Comparison of ENCODE assay signal across 19 mouse cellular contexts in the genomic region with DNA sequence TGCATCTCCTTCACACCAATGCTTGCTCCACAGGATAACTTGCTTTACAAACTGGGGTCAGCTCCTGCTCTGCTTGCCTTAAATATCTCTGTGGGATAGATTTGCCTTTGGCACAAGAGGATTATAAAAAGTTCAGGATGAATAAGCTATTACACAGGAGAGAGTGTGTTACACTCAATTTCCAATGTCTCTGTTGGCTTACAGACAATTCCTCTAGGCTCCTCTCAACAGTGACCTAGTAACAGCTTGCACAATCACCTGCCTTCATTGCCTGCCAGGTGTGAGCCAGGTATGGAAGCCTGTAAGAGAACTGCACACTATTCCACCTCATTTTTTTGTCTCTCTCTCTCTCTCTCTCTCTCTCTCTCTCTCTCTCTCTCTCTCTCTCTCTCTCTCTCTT.
DNase-seq lines count a peak whose midpoint lies in the region; ATAC-seq and TF ChIP-seq lines count a peak whose summit lies in the region.
"Had no signal": no experiment of that assay in that cellular context is flagged by ENCODE, and none has a peak within 500 bp of the region (broad histone marks: within the 10 kb centered on the region; RNA-seq: fewer than 3 reads in every experiment).

No protein-coding gene starts in this region.

- no peaks in the 10 kb centered on the region for H3K4me1 ChIP-seq in midbrain, postnatal 0 days (ENCODE audit: insufficient read depth, low read length)
- H3K4me1 ChIP-seq in midbrain, embryonic 13.5 days (replicated peaks): no peaks in the 10 kb centered on the region
- H3K4me1 ChIP-seq: embryonic facial prominence, embryonic 13.5 days; embryonic facial prominence, embryonic 15.5 days; forebrain, embryonic 13.5 days; forebrain, embryonic 15.5 days had no signal

- peak; percentile 21 to 37 for DNase-seq in cerebellum, postnatal 10 days
- DNase-seq in midbrain, postnatal 0 days (ENCODE audit: low spot score): peak; percentile 5
- DNase-seq in gonadal fat pad, adult 2 months (ENCODE audit: low read depth): peak; percentile 59
- DNase-seq in layer of hippocampus, postnatal 25 days (ENCODE audit: extremely low spot score in 1 of 2, low spot score in 1 of 2): no peak
- DNase-seq: adrenal gland, adult 2 months; adrenal gland, postnatal 10 days; adrenal gland, postnatal 25 days; cerebellum, adult 18-20 months; cerebellum, adult 9-11 months; cerebellum, postnatal 36 days; embryo, embryonic 11 days; forebrain, postnatal 0 days had no signal

- no peaks in the 10 kb centered on the region for H3K36me3 ChIP-seq in midbrain, postnatal 0 days (ENCODE audit: insufficient read depth, low read length)
- H3K36me3 ChIP-seq in midbrain, embryonic 13.5 days: no peaks in the 10 kb centered on the region
- H3K36me3 ChIP-seq: embryonic facial prominence, embryonic 13.5 days; embryonic facial prominence, embryonic 15.5 days; forebrain, embryonic 15.5 days had no signal

- no peaks in the 10 kb centered on the region for H3K9me3 ChIP-seq in midbrain, postnatal 0 days (ENCODE audit: low read length)
- no peaks in the 10 kb centered on the region for H3K9me3 ChIP-seq in midbrain, embryonic 13.5 days
- H3K9me3 ChIP-seq: embryonic facial prominence, embryonic 13.5 days; embryonic facial prominence, embryonic 15.5 days; forebrain, embryonic 13.5 days; forebrain, embryonic 15.5 days had no signal

- no peaks in the 10 kb centered on the region for H3K27me3 ChIP-seq in midbrain, postnatal 0 days (ENCODE audit: insufficient read depth, low read length)
- H3K27me3 ChIP-seq in midbrain, embryonic 13.5 days: no peaks in the 10 kb centered on the region
- H3K27me3 ChIP-seq: embryonic facial prominence, embryonic 13.5 days; embryonic facial prominence, embryonic 15.5 days; forebrain, embryonic 13.5 days; forebrain, embryonic 15.5 days had no signal

- no peak for TF ChIP-seq CTCF in midbrain, postnatal 0 days (IDR thresholded peaks at IDR 0.05)

- no peak overlapping the region for H3K4me2 ChIP-seq in midbrain, postnatal 0 days (ENCODE audit: low read depth, low read length, poor library complexity, severe bottlenecking)
- H3K4me2 ChIP-seq in midbrain, embryonic 13.5 days (replicated peaks): no peak overlapping the region
- H3K4me2 ChIP-seq: embryonic facial prominence, embryonic 13.5 days; embryonic facial prominence, embryonic 15.5 days; forebrain, embryonic 13.5 days; forebrain, embryonic 15.5 days had no signal

- H3K4me3 ChIP-seq in midbrain, postnatal 0 days (ENCODE audit: low read depth, low read length): no peak overlapping the region
- no peak overlapping the region for H3K4me3 ChIP-seq in midbrain, embryonic 13.5 days (replicated peaks)
- H3K4me3 ChIP-seq: embryonic facial prominence, embryonic 13.5 days; embryonic facial prominence, embryonic 15.5 days; erythroblast, embryonic 14.5 days; forebrain, embryonic 13.5 days; forebrain, embryonic 15.5 days had no signal

- no peak overlapping the region for H3K9ac ChIP-seq in midbrain, postnatal 0 days (replicated peaks; ENCODE audit: low read length, poor library complexity, severe bottlenecking)
- no peak overlapping the region for H3K9ac ChIP-seq in midbrain, embryonic 13.5 days (replicated peaks)
- H3K9ac ChIP-seq: embryonic facial prominence, embryonic 13.5 days; embryonic facial prominence, embryonic 15.5 days; forebrain, embryonic 13.5 days; forebrain, embryonic 15.5 days; forebrain, postnatal 0 days had no signal

- ATAC-seq in cerebellum, adult (ENCODE audit: insufficient number of reproducible peaks, low FRiP score, low TSS enrichment): no peak
- no peak for ATAC-seq in midbrain, postnatal 0 days (ENCODE audit: low FRiP score)
- no peak for ATAC-seq in midbrain, embryonic 13.5 days
- ATAC-seq: forebrain, embryonic 13.5 days; forebrain, embryonic 15.5 days; forebrain, postnatal 0 days had no signal

- no peak overlapping the region for H3K27ac ChIP-seq in midbrain, postnatal 0 days (ENCODE audit: low read depth, low read length)
- no peak overlapping the region for H3K27ac ChIP-seq in midbrain, embryonic 13.5 days
- H3K27ac ChIP-seq: embryonic facial prominence, embryonic 13.5 days; embryonic facial prominence, embryonic 15.5 days; forebrain, embryonic 13.5 days; forebrain, embryonic 15.5 days had no signal

Comparison
In these comparisons a context has a peak if more than half of its experiments do, and no peak if none do; other contexts are left out.
1. DNase-seq: peak in cerebellum, postnatal 10 days (2 of 2), midbrain, postnatal 0 days (single experiment) and gonadal fat pad, adult 2 months (single experiment); none in layer of hippocampus, postnatal 25 days (0 of 2).